Mouse (Mus musculus): ENCODE results near the gene B4galt4.

Gene B4galt4

DNA sequence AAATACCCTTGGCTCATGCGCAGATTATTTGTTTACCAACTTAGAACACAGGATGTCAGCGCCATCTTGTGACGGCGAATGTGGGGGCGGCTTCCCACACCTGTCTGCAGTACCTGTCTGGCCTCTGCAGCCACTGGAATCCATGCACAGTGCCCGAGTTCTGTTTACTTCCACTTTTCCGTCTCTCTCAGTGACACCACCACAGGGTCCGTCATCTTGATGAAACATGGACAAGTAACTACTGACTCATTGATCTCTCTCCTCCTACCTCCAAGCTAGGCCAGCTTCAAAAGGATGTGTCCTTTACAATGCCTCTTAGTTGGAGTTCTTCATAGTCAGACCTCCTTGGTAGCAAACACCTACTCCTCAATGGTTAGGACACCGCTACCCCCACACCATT is 20.7 kb upstream of the B4galt4 start:
- no peaks in the 10 kb centered on the region for H3K36me3 ChIP-seq (ENCODE audit: insufficient read depth, low read length)
- H3K27me3 ChIP-seq (ENCODE audit: insufficient read depth, low read length), result peaks cover 26% of the 10 kb centered on the region
- 0 out of 2 replicates have a peak, but pooled peaks cover 5% of the 10 kb centered on the region for H3K9me3 ChIP-seq (ENCODE audit: low read length)
- TF ChIP-seq NANOG (IDR thresholded peaks at IDR 0.05; ENCODE audit: borderline replicate concordance, low read length) (no peak), CTCF (conservative IDR thresholded peaks at IDR 0.05; ENCODE audit: low read length) (no peak), POU5F1 (IDR thresholded peaks at IDR 0.05; ENCODE audit: borderline replicate concordance, low read length) (no peak)
- no peak overlapping the region for H3K4me3 ChIP-seq (replicated peaks; ENCODE audit: low read length)
- peaks cover 8% of the 10 kb centered on the region for H3K4me1 ChIP-seq (replicated peaks; ENCODE audit: low read depth, low read length)

DNA sequence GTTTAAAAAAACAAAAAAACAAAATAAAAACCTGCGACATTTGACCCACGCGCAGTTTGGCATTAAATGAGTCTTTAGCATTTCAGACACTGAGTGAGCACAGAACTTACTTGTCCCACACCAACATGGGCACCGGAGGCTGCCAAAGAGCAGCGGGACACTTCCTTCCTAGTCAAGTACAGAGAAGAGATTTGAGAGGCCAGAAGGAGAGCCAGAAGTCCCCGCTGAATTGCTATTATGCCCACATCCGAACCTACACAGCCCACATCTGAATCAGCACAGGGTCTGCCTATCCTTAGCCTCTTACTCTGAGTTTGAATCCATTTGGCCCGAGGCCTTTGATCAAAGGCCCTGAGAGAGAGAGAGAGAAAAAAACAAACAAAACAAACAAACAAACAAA is 17.8 kb upstream of the B4galt4 start:
- H3K4me3 ChIP-seq (replicated peaks; ENCODE audit: low read length), result no peak overlapping the region
- H3K4me1 ChIP-seq (replicated peaks; ENCODE audit: low read depth, low read length), result peaks cover 8% of the 10 kb centered on the region
- H3K36me3 ChIP-seq (ENCODE audit: insufficient read depth, low read length), result no peaks in the 10 kb centered on the region
- peaks cover 30% of the 10 kb centered on the region for H3K27me3 ChIP-seq (ENCODE audit: insufficient read depth, low read length)
- TF ChIP-seq POU5F1 (IDR thresholded peaks at IDR 0.05; ENCODE audit: borderline replicate concordance, low read length), result no peak
- TF ChIP-seq CTCF (conservative IDR thresholded peaks at IDR 0.05; ENCODE audit: low read length), result no peak
- TF ChIP-seq NANOG (IDR thresholded peaks at IDR 0.05; ENCODE audit: borderline replicate concordance, low read length), result no peak
- H3K9me3 ChIP-seq (ENCODE audit: low read length), result 0 out of 2 replicates have a peak, but pooled peaks cover 5% of the 10 kb centered on the region

DNA sequence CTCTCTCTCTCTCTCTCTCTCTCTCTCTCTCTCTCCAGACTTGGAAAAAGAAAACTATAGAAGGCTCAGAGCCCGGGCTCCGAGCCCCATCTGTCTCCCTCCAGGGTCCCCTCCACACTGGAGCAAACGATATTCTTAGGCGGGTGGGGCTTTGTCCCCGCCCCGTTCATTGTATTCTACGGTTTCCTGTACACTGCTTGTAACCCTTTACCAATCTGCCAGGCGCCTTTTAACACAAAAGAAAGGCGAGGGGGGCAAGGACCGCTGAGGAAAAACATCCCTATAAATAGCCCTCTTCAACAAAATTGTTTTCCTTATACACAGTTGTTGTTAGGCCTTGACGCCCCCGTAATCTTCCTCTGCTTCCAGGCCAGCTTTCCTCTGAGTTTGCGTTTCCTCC is 17.1 kb upstream of the B4galt4 start:
- Histone ChIP-seq H3K9me3 (ENCODE audit: low read length) (0 out of 2 replicates have a peak, but pooled peaks cover 5% of the 10 kb centered on the region), H3K36me3 (ENCODE audit: insufficient read depth, low read length) (no peaks in the 10 kb centered on the region), H3K4me3 (replicated peaks; ENCODE audit: low read length) (no peak overlapping the region), H3K4me1 (replicated peaks; ENCODE audit: low read depth, low read length) (peaks cover 8% of the 10 kb centered on the region), H3K27me3 (ENCODE audit: insufficient read depth, low read length) (peaks cover 31% of the 10 kb centered on the region)
- TF ChIP-seq NANOG (IDR thresholded peaks at IDR 0.05; ENCODE audit: borderline replicate concordance, low read length) (no peak), POU5F1 (IDR thresholded peaks at IDR 0.05; ENCODE audit: borderline replicate concordance, low read length) (no peak), CTCF (conservative IDR thresholded peaks at IDR 0.05; ENCODE audit: low read length) (no peak)

- Histone ChIP-seq H3K36me3 (ENCODE audit: insufficient read depth, low read length) (no peaks in the 10 kb centered on the region), H3K9me3 (ENCODE audit: low read length) (0 out of 2 replicates have a peak, but pooled peaks cover 5% of the 10 kb centered on the region), H3K27me3 (ENCODE audit: insufficient read depth, low read length) (peaks cover 13% of the 10 kb centered on the region; the same call in 1 of the 2 replicates), H3K4me1 (replicated peaks; ENCODE audit: low read depth, low read length) (peaks cover 8% of the 10 kb centered on the region), H3K4me3 (replicated peaks; ENCODE audit: low read length) (no peak overlapping the region)
- TF ChIP-seq CTCF (conservative IDR thresholded peaks at IDR 0.05; ENCODE audit: low read length) (no peak), POU5F1 (IDR thresholded peaks at IDR 0.05; ENCODE audit: borderline replicate concordance, low read length) (no peak), NANOG (IDR thresholded peaks at IDR 0.05; ENCODE audit: borderline replicate concordance, low read length) (no peak)
Measured at GRCm38 (mm10) chr16:38728576-38729132, 13.4 kb upstream of the B4galt4 start.

GRCm38 (mm10) chr16:38729139-38729538 is 12.9 kb upstream of the B4galt4 start:
- TF ChIP-seq POU5F1 (IDR thresholded peaks at IDR 0.05; ENCODE audit: borderline replicate concordance, low read length) (no peak), NANOG (IDR thresholded peaks at IDR 0.05; ENCODE audit: borderline replicate concordance, low read length) (no peak)
- peaks cover 13% of the 10 kb centered on the region; the same call in 1 of the 2 replicates for H3K27me3 ChIP-seq (ENCODE audit: insufficient read depth, low read length)
- H3K36me3 ChIP-seq (ENCODE audit: insufficient read depth, low read length), result no peaks in the 10 kb centered on the region
- 0 out of 2 replicates have a peak, but pooled peaks cover 4% of the 10 kb centered on the region for H3K9me3 ChIP-seq (ENCODE audit: low read length)
- peaks cover 8% of the 10 kb centered on the region for H3K4me1 ChIP-seq (replicated peaks; ENCODE audit: low read depth, low read length)
- H3K4me3 ChIP-seq (replicated peaks; ENCODE audit: low read length), result no peak overlapping the region

GRCm38 (mm10) chr16:38729610-38730288 is 12.3 kb upstream of the B4galt4 start:
- Histone ChIP-seq H3K36me3 (ENCODE audit: insufficient read depth, low read length) (no peaks in the 10 kb centered on the region), H3K4me3 (replicated peaks; ENCODE audit: low read length) (no peak overlapping the region), H3K27me3 (ENCODE audit: insufficient read depth, low read length) (peaks cover 7% of the 10 kb centered on the region; the same call in 1 of the 2 replicates), H3K4me1 (replicated peaks; ENCODE audit: low read depth, low read length) (peaks cover 8% of the 10 kb centered on the region), H3K9me3 (ENCODE audit: low read length) (no peaks in the 10 kb centered on the region)
- TF ChIP-seq CTCF (conservative IDR thresholded peaks at IDR 0.05; ENCODE audit: low read length) (peak; percentile 28), POU5F1 (IDR thresholded peaks at IDR 0.05; ENCODE audit: borderline replicate concordance, low read length) (no peak), NANOG (IDR thresholded peaks at IDR 0.05; ENCODE audit: borderline replicate concordance, low read length) (no peak)

DNA sequence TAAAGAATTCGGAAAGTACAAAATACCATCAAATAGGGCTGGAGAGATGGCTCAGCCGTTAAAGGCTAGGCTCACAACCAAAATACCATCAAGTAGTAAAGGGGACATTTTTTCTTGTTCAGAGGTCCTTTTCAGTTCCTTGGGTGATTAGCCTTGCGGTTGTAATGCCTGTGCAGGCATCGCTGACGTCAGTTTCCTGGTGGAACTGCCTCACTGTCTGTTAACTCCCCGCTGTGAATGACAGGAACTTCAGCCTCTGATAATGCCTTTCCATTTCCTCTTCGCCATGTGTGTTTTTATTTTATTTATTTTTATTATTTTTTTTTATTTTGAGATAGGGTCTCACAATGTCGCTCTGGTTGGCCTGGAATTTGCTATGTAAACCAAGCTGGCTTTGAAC is 11.1 kb upstream of the B4galt4 start:
- Histone ChIP-seq H3K4me1 (replicated peaks; ENCODE audit: low read depth, low read length) (no peaks in the 10 kb centered on the region), H3K4me3 (replicated peaks; ENCODE audit: low read length) (no peak overlapping the region), H3K27me3 (ENCODE audit: insufficient read depth, low read length) (peaks cover 5% of the 10 kb centered on the region; the same call in 1 of the 2 replicates), H3K36me3 (ENCODE audit: insufficient read depth, low read length) (no peaks in the 10 kb centered on the region), H3K9me3 (ENCODE audit: low read length) (no peaks in the 10 kb centered on the region)
- TF ChIP-seq CTCF (conservative IDR thresholded peaks at IDR 0.05; ENCODE audit: low read length) (no peak), POU5F1 (IDR thresholded peaks at IDR 0.05; ENCODE audit: borderline replicate concordance, low read length) (no peak), NANOG (IDR thresholded peaks at IDR 0.05; ENCODE audit: borderline replicate concordance, low read length) (no peak)

- H3K27me3 ChIP-seq (ENCODE audit: insufficient read depth, low read length), result peaks cover 35% of the 10 kb centered on the region
- H3K4me3 ChIP-seq (replicated peaks; ENCODE audit: low read length), result peak overlapping the region; percentile 85
- TF ChIP-seq CTCF (conservative IDR thresholded peaks at IDR 0.05; ENCODE audit: low read length), result no peak
- TF ChIP-seq NANOG (IDR thresholded peaks at IDR 0.05; ENCODE audit: borderline replicate concordance, low read length), result no peak
- no peak for TF ChIP-seq POU5F1 (IDR thresholded peaks at IDR 0.05; ENCODE audit: borderline replicate concordance, low read length)
- H3K36me3 ChIP-seq (ENCODE audit: insufficient read depth, low read length), result no peaks in the 10 kb centered on the region
- no peaks in the 10 kb centered on the region for H3K9me3 ChIP-seq (ENCODE audit: low read length)
- peaks cover 9% of the 10 kb centered on the region; the same call in 1 of the 2 replicates for H3K4me1 ChIP-seq (replicated peaks; ENCODE audit: low read depth, low read length)
Measured at GRCm38 (mm10) chr16:38741204-38741903, 710 bp upstream of the B4galt4 start.

Measured in E14TG2a.4 (cell line).